Mouse (Mus musculus) lung, adult 2 months (tissue): ENCODE data around the gene Palld.

Source experiments
- CTCF ChIP-seq: fragments of 200-500 bp; IDR thresholded peaks from 2 replicates; pipeline ENCODE4 v1.5.1; 2011; ENCODE audit warnings: mild to moderate bottlenecking, low read length, control low read depth; ENCODE audit not compliant: insufficient read depth
- POLR2A ChIP-seq: fragments of 200-500 bp; IDR thresholded peaks from 2 replicates; pipeline ENCODE4 v1.6.1; 2011; ENCODE audit warnings: low read depth, mild to moderate bottlenecking, control low read depth, low read length, borderline replicate concordance; ENCODE audit errors: extremely low read depth

DNA sequence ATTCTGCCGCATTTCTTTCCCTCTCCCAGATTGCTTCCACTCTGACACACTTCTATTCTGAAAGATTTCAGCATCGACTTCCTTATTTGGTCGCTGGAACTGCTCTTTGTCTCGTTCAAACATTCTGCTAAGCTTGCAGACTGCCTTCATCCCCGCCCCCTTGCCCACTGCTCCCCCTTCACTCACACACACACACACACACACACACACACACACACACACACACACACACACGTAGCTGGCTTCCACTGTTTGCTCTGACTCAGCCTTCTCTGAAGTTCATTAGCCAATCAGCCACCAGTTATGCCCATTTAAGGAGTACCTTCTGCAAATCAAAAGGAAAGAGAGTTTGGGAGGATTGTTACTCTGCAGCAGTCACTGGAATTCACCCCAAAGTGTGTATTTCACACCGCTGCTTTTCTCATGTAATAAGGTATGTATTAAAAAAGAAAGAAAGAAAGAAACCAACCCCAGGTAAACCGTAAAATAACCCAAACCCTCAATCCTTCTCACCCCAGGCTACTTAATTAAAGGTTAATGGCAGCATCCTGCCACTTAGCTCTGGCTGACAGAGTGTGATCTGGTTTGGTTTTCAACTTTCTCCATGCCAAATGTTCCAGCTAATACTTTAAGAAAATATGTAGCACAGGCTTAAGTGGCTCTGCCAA is 295.6 kb downstream of the Palld start:
- TF ChIP-seq CTCF (no peak), POLR2A (no peak)
